Mouse (Mus musculus) ES-Bruce4 (cell line): ENCODE measurements around the gene Nos1ap.

Source experiments
- CTCF ChIP-seq: IDR thresholded peaks from one replicate; pipeline ENCODE4 v1.8.1; 2011; ENCODE audit warnings: low read depth, low read length
- EP300 ChIP-seq: IDR thresholded peaks from 2 replicates; pipeline ENCODE4 v1.6.1; 2011; ENCODE audit warnings: low read depth, low read length; ENCODE audit not compliant: insufficient read depth
- POLR2A ChIP-seq: IDR thresholded peaks from one replicate; pipeline ENCODE4 v1.8.1; 2011; ENCODE audit warnings: low read length; ENCODE audit not compliant: insufficient read depth

DNA sequence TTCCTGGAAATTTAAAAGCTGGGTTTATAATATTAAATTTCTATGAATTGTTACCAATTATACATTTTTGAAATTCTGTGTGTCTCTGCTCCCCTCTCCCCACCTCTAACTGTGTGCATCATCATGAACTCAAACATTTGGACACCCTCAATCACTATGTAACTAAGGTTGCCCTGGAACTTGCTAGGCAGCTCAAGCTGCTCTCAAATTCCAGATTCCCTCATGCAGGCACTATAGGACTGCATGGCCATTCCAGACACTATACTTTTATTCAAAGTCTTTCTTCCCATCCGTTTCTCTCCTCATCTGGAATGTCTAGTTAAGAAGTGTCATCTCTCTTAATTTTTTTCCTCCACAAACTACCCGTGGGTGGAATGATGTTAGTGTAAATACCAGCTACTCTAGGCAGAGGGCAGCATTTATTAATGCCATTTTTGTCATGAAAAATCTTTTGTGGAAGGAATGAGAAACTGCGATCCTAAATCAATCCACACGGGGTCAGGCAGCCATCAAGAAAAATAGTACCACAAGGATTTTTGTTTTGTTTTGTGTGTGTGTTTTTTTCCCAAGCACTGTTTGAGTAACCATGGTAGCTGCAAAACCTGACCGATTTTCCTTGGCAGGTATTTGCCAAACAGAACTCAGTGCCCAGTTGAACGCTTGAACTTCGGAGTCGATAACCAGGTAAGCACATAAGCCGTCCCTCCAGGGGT is 297.3 kb downstream of the Nos1ap start:
- no peak for TF ChIP-seq CTCF
- no peak for TF ChIP-seq POLR2A
- no peak for TF ChIP-seq EP300
